Mouse (Mus musculus): ENCODE data around the gene Top1. TPM values are rescaled to one million over a fixed set of nuclear protein-coding genes. Genes with fewer than 3 reads are reported as not detected.

The Top1 gene
- polyA plus RNA-seq, 1 experiment, result 21.5 TPM

- Histone ChIP-seq H3K4me3 (ENCODE audit: insufficient read depth, poor library complexity, severe bottlenecking) (no peak overlapping the region), H3K79me3 (ENCODE audit: low read depth) (no peaks in the 10 kb centered on the region), H3K79me2 (ENCODE audit: control insufficient read depth, insufficient read depth) (no peaks in the 10 kb centered on the region), H3K36me3 (ENCODE audit: control insufficient read depth, insufficient read depth) (peaks cover 25% of the 10 kb centered on the region), H3K27me3 (ENCODE audit: control insufficient read depth, insufficient read depth, insufficient read length) (no peaks in the 10 kb centered on the region), H3ac (ENCODE audit: control insufficient read depth, insufficient read length, low read depth) (no peak overlapping the region)
- no peak for TF ChIP-seq CEBPB (IDR thresholded peaks at IDR 0.05; ENCODE audit: low read depth)
- TF ChIP-seq FOSL1 (IDR thresholded peaks at IDR 0.05; ENCODE audit: insufficient read depth, low read length, poor library complexity, severe bottlenecking), result no peak
- no peak for TF ChIP-seq MAX (IDR thresholded peaks at IDR 0.05)
- TF ChIP-seq USF1 (IDR thresholded peaks at IDR 0.05; ENCODE audit: low read depth), result no peak
- TF ChIP-seq MYOD1 (IDR thresholded peaks at IDR 0.05; ENCODE audit: control insufficient read depth, insufficient read length, low read depth), result no peak
- TF ChIP-seq CTCF (IDR thresholded peaks at IDR 0.05; ENCODE audit: control insufficient read depth, insufficient read depth, insufficient read length), result no peak
- TF ChIP-seq MYOG (IDR thresholded peaks at IDR 0.05; ENCODE audit: control insufficient read depth, extremely low read depth, insufficient read length), result no peak
Observed at GRCm38 (mm10) chr2:160768097-160768695, 122.5 kb downstream of the Top1 start.

- Histone ChIP-seq H3ac (ENCODE audit: control insufficient read depth, insufficient read length, low read depth) (no peak overlapping the region), H3K36me3 (ENCODE audit: control insufficient read depth, insufficient read depth) (peaks cover 18% of the 10 kb centered on the region), H3K79me3 (ENCODE audit: low read depth) (no peaks in the 10 kb centered on the region), H3K27me3 (ENCODE audit: control insufficient read depth, insufficient read depth, insufficient read length) (no peaks in the 10 kb centered on the region), H3K79me2 (ENCODE audit: control insufficient read depth, insufficient read depth) (no peaks in the 10 kb centered on the region), H3K4me3 (ENCODE audit: insufficient read depth, poor library complexity, severe bottlenecking) (no peak overlapping the region)
- no peak for TF ChIP-seq MYOG (IDR thresholded peaks at IDR 0.05; ENCODE audit: control insufficient read depth, extremely low read depth, insufficient read length)
- TF ChIP-seq FOSL1 (IDR thresholded peaks at IDR 0.05; ENCODE audit: insufficient read depth, low read length, poor library complexity, severe bottlenecking), result no peak
- no peak for TF ChIP-seq CEBPB (IDR thresholded peaks at IDR 0.05; ENCODE audit: low read depth)
- no peak for TF ChIP-seq MYOD1 (IDR thresholded peaks at IDR 0.05; ENCODE audit: control insufficient read depth, insufficient read length, low read depth)
- no peak for TF ChIP-seq MAX (IDR thresholded peaks at IDR 0.05)
- no peak for TF ChIP-seq CTCF (IDR thresholded peaks at IDR 0.05; ENCODE audit: control insufficient read depth, insufficient read depth, insufficient read length)
- TF ChIP-seq USF1 (IDR thresholded peaks at IDR 0.05; ENCODE audit: low read depth), result no peak
Observed at GRCm38 (mm10) chr2:160768997-160769396, 123.3 kb downstream of the Top1 start.

GRCm38 (mm10) chr2:160770409-160770808, 124.7 kb downstream of the Top1 start:
- Histone ChIP-seq H3K4me3 (ENCODE audit: insufficient read depth, poor library complexity, severe bottlenecking) (no peak overlapping the region), H3K79me2 (ENCODE audit: control insufficient read depth, insufficient read depth) (no peaks in the 10 kb centered on the region), H3K27me3 (ENCODE audit: control insufficient read depth, insufficient read depth, insufficient read length) (no peaks in the 10 kb centered on the region), H3K79me3 (ENCODE audit: low read depth) (no peaks in the 10 kb centered on the region), H3K36me3 (ENCODE audit: control insufficient read depth, insufficient read depth) (peaks cover 4% of the 10 kb centered on the region), H3ac (ENCODE audit: control insufficient read depth, insufficient read length, low read depth) (no peak overlapping the region)
- TF ChIP-seq USF1 (IDR thresholded peaks at IDR 0.05; ENCODE audit: low read depth) (no peak), CEBPB (IDR thresholded peaks at IDR 0.05; ENCODE audit: low read depth) (no peak), MYOD1 (IDR thresholded peaks at IDR 0.05; ENCODE audit: control insufficient read depth, insufficient read length, low read depth) (no peak), MYOG (IDR thresholded peaks at IDR 0.05; ENCODE audit: control insufficient read depth, extremely low read depth, insufficient read length) (no peak)

- Histone ChIP-seq H3K36me3 (ENCODE audit: control insufficient read depth, insufficient read depth) (no peaks in the 10 kb centered on the region), H3K4me3 (ENCODE audit: insufficient read depth, poor library complexity, severe bottlenecking) (no peak overlapping the region), H3K79me3 (ENCODE audit: low read depth) (no peaks in the 10 kb centered on the region), H3ac (ENCODE audit: control insufficient read depth, insufficient read length, low read depth) (no peak overlapping the region), H3K79me2 (ENCODE audit: control insufficient read depth, insufficient read depth) (no peaks in the 10 kb centered on the region), H3K27me3 (ENCODE audit: control insufficient read depth, insufficient read depth, insufficient read length) (no peaks in the 10 kb centered on the region)
- TF ChIP-seq MAX (IDR thresholded peaks at IDR 0.05) (no peak), MYOG (IDR thresholded peaks at IDR 0.05; ENCODE audit: control insufficient read depth, extremely low read depth, insufficient read length) (no peak)
Observed at GRCm38 (mm10) chr2:160770871-160771270, 125.2 kb downstream of the Top1 start.

GRCm38 (mm10) chr2:160771325-160772276, 125.9 kb downstream of the Top1 start:
- Histone ChIP-seq H3K4me3 (ENCODE audit: insufficient read depth, poor library complexity, severe bottlenecking) (no peak overlapping the region), H3K27me3 (ENCODE audit: control insufficient read depth, insufficient read depth, insufficient read length) (no peaks in the 10 kb centered on the region), H3K79me3 (ENCODE audit: low read depth) (no peaks in the 10 kb centered on the region), H3K79me2 (ENCODE audit: control insufficient read depth, insufficient read depth) (no peaks in the 10 kb centered on the region), H3ac (ENCODE audit: control insufficient read depth, insufficient read length, low read depth) (no peak overlapping the region), H3K36me3 (ENCODE audit: control insufficient read depth, insufficient read depth) (no peaks in the 10 kb centered on the region)
- TF ChIP-seq MYOD1 (IDR thresholded peaks at IDR 0.05; ENCODE audit: control insufficient read depth, insufficient read length, low read depth) (no peak), USF1 (IDR thresholded peaks at IDR 0.05; ENCODE audit: low read depth) (no peak), CEBPB (IDR thresholded peaks at IDR 0.05; ENCODE audit: low read depth) (no peak), MAX (IDR thresholded peaks at IDR 0.05) (no peak), FOSL1 (IDR thresholded peaks at IDR 0.05; ENCODE audit: insufficient read depth, low read length, poor library complexity, severe bottlenecking) (no peak), CTCF (IDR thresholded peaks at IDR 0.05; ENCODE audit: control insufficient read depth, insufficient read depth, insufficient read length) (no peak), MYOG (IDR thresholded peaks at IDR 0.05; ENCODE audit: control insufficient read depth, extremely low read depth, insufficient read length) (no peak)

Small RNA genes lying within 50 kb of the gene (microRNA-seq; reads per million reads assigned to microRNA genes)
- gene Gm23968 (ENCODE audit: borderline microRNAs expressed), result not detected

Other genes starting within 250 kb of the Top1 start
- 39.0 TPM for gene Plcg1, start 85.4 kb downstream of the Top1 start, polyA plus RNA-seq (2012; fragmentation: generic; extraction: Trizol)
- gene Zhx3, start 227.1 kb downstream of the Top1 start, polyA plus RNA-seq (2012; fragmentation: generic; extraction: Trizol), result 4.8 TPM
- 10.4 TPM for gene Lpin3, start 234.8 kb downstream of the Top1 start, polyA plus RNA-seq (2012; fragmentation: generic; extraction: Trizol)